8 mouse cellular contexts compared by ENCODE assay signal in genomic region chr4:153975292-153975662, GRCm38 (mm10). TPM values are rescaled to one million over a fixed set of nuclear protein-coding genes. Genes with fewer than 3 reads are reported as not detected.
DNase-seq lines count a peak whose midpoint lies in the region; ATAC-seq and TF ChIP-seq lines count a peak whose summit lies in the region.

No protein-coding gene starts in this region.

- peaks cover 32% of the 10 kb centered on the region for H3K36me3 ChIP-seq in embryonic facial prominence, embryonic 12.5 days
- peaks cover 31% of the 10 kb centered on the region for H3K36me3 ChIP-seq in intestine, embryonic 14.5 days (ENCODE audit: control insufficient read depth, insufficient read depth, low read length)
- peaks cover 31% of the 10 kb centered on the region for H3K36me3 ChIP-seq in midbrain, embryonic 14.5 days (ENCODE audit: control insufficient read depth, insufficient read depth, low read length)

- no peaks in the 10 kb centered on the region for H3K9me3 ChIP-seq in embryonic facial prominence, embryonic 12.5 days
- H3K9me3 ChIP-seq in intestine, embryonic 14.5 days (ENCODE audit: control insufficient read depth, low read length): no peaks in the 10 kb centered on the region
- H3K9me3 ChIP-seq in midbrain, embryonic 14.5 days (ENCODE audit: control insufficient read depth, low read length): no peaks in the 10 kb centered on the region

- WGBS in lung, adult 2 months: under 1% methylated on average over 33 of the region's 33 CpGs
- under 1% methylated on average over 33 of the region's 33 CpGs for WGBS in embryonic facial prominence, embryonic 12.5 days
- under 1% methylated on average over 32 of the region's 33 CpGs for WGBS in intestine, embryonic 14.5 days
- under 1% methylated on average over 33 of the region's 33 CpGs for WGBS in midbrain, embryonic 14.5 days

- no peak for DNase-seq in lung, adult 2 months
- DNase-seq in lung, postnatal 36 days: no peak
- DNase-seq in intestine, embryonic 14.5 days (ENCODE audit: low spot score): no peak
- no peak for DNase-seq in midbrain, embryonic 14.5 days
- DNase-seq in right cerebral cortex, adult 18-20 months: no peak
- no peak for DNase-seq in cerebellum, adult 9-10 months
- no peak for DNase-seq in frontal cortex, postnatal 14 days (ENCODE audit: low spot score in 2 of 2)

- no peak for TF ChIP-seq CTCF in lung, adult 2 months (IDR thresholded peaks at IDR 0.05; ENCODE audit: insufficient read depth, low read length)

- peak overlapping the region; percentile 89 for H3K9ac ChIP-seq in embryonic facial prominence, embryonic 12.5 days
- H3K9ac ChIP-seq in intestine, embryonic 14.5 days (ENCODE audit: low read length): peak overlapping the region; percentile 85
- H3K9ac ChIP-seq in midbrain, embryonic 14.5 days (replicated peaks; ENCODE audit: low read length): peak overlapping the region; percentile 86

- peak overlapping the region; percentile 90 for H3K4me3 ChIP-seq in lung, adult 2 months (replicated peaks; ENCODE audit: extremely low read depth, low read depth, low read length)
- H3K4me3 ChIP-seq in embryonic facial prominence, embryonic 12.5 days: peak overlapping the region; percentile 95
- H3K4me3 ChIP-seq in intestine, embryonic 14.5 days (ENCODE audit: low read depth, low read length): peak overlapping the region; percentile 95
- H3K4me3 ChIP-seq in midbrain, embryonic 14.5 days (replicated peaks; ENCODE audit: low read depth, low read length): peak overlapping the region; percentile 94

- no peaks in the 10 kb centered on the region for H3K27me3 ChIP-seq in embryonic facial prominence, embryonic 12.5 days
- no peaks in the 10 kb centered on the region for H3K27me3 ChIP-seq in intestine, embryonic 14.5 days (replicated peaks; ENCODE audit: control insufficient read depth, insufficient read depth, low read length)
- no peaks in the 10 kb centered on the region for H3K27me3 ChIP-seq in midbrain, embryonic 14.5 days (ENCODE audit: control insufficient read depth, insufficient read depth, low read length)

- peak overlapping the region; percentile 60 for H3K27ac ChIP-seq in embryonic facial prominence, embryonic 12.5 days
- H3K27ac ChIP-seq in intestine, embryonic 14.5 days (ENCODE audit: low read depth): peak overlapping the region; percentile 47; the same call in 1 of the 2 replicates
- H3K27ac ChIP-seq in midbrain, embryonic 14.5 days (replicated peaks; ENCODE audit: low read depth, low read length): peak overlapping the region; percentile 75

- no peak; the same call in 1 of the 2 replicates for ATAC-seq in embryonic facial prominence, embryonic 12.5 days (ENCODE audit: insufficient number of reproducible peaks, insufficient read depth, low FRiP score, low TSS enrichment)
- peak; percentile 54; the same call in 1 of the 2 replicates for ATAC-seq in intestine, embryonic 14.5 days (replicated peaks; ENCODE audit: low FRiP score, low TSS enrichment, low read depth)
- no peak; the same call in 1 of the 2 replicates for ATAC-seq in midbrain, embryonic 14.5 days (ENCODE audit: low FRiP score, low TSS enrichment)

- H3K4me2 ChIP-seq in embryonic facial prominence, embryonic 12.5 days (replicated peaks): peak overlapping the region; percentile 94
- H3K4me2 ChIP-seq in intestine, embryonic 14.5 days (ENCODE audit: low read length): peak overlapping the region; percentile 95
- H3K4me2 ChIP-seq in midbrain, embryonic 14.5 days (ENCODE audit: low read length): peak overlapping the region; percentile 84

- peaks cover 2% of the 10 kb centered on the region; the same call in 1 of the 2 replicates for H3K4me1 ChIP-seq in lung, adult 2 months (ENCODE audit: control insufficient read depth, insufficient read depth, low read length)
- H3K4me1 ChIP-seq in embryonic facial prominence, embryonic 12.5 days: peaks cover 14% of the 10 kb centered on the region
- H3K4me1 ChIP-seq in intestine, embryonic 14.5 days (replicated peaks; ENCODE audit: control insufficient read depth, insufficient read depth, low read length): peaks cover 10% of the 10 kb centered on the region
- H3K4me1 ChIP-seq in midbrain, embryonic 14.5 days (ENCODE audit: control insufficient read depth, insufficient read depth, low read length): peaks cover 13% of the 10 kb centered on the region

- no peak for TF ChIP-seq POLR2A in lung, adult 2 months (IDR thresholded peaks at IDR 0.05; ENCODE audit: borderline replicate concordance, extremely low read depth, low read depth, low read length)

RNA-seq across cellular contexts. Expression of gene Cep104, which starts 0.3 kb away (rescaled TPM):
- polyA plus RNA-seq in lung, adult 2 months (2012; rRNA removed): 19.1 and 20.8 TPM in 2 replicates
- polyA plus RNA-seq in embryonic facial prominence, embryonic 12.5 days (2016; fragmentation: Nextera tagmentation; extraction: Ambion mirVana): 19.2 and 19.8 TPM in 2 replicates
- 13.9 and 14.8 TPM in 2 replicates for polyA plus RNA-seq in intestine, embryonic 14.5 days (2014; fragmentation: Nextera tagmentation; extraction: Ambion mirVana)
- polyA plus RNA-seq in midbrain, embryonic 14.5 days (2014; fragmentation: Nextera tagmentation; extraction: Ambion mirVana): 15.3 and 19.7 TPM in 2 replicates

RNA-seq across cellular contexts. Expression of gene Dffb, which starts 0.4 kb away (rescaled TPM):
- polyA plus RNA-seq in lung, adult 2 months (2012; rRNA removed): 11.8 and 14.3 TPM in 2 replicates
- 14.8 and 15.5 TPM in 2 replicates for polyA plus RNA-seq in embryonic facial prominence, embryonic 12.5 days (2016; fragmentation: Nextera tagmentation; extraction: Ambion mirVana)
- 12.1 and 15.1 TPM in 2 replicates for polyA plus RNA-seq in intestine, embryonic 14.5 days (2014; fragmentation: Nextera tagmentation; extraction: Ambion mirVana)
- 7.9 and 9.1 TPM in 2 replicates for polyA plus RNA-seq in midbrain, embryonic 14.5 days (2014; fragmentation: Nextera tagmentation; extraction: Ambion mirVana)

RNA-seq across cellular contexts. Expression of gene A430005L14Rik, which starts 18.2 kb away (rescaled TPM):
- 25.2 and 29.3 TPM in 2 replicates for polyA plus RNA-seq in lung, adult 2 months (2012; rRNA removed)
- 79.5 and 82.0 TPM in 2 replicates for polyA plus RNA-seq in embryonic facial prominence, embryonic 12.5 days (2016; fragmentation: Nextera tagmentation; extraction: Ambion mirVana)
- 74.0 and 76.1 TPM in 2 replicates for polyA plus RNA-seq in intestine, embryonic 14.5 days (2014; fragmentation: Nextera tagmentation; extraction: Ambion mirVana)
- polyA plus RNA-seq in midbrain, embryonic 14.5 days (2014; fragmentation: Nextera tagmentation; extraction: Ambion mirVana): 63.3 and 63.7 TPM in 2 replicates

RNA-seq across cellular contexts. Expression of gene Lrrc47, which starts 36.3 kb away (rescaled TPM):
- 55.5 and 57.4 TPM in 2 replicates for polyA plus RNA-seq in lung, adult 2 months (2012; rRNA removed)
- polyA plus RNA-seq in embryonic facial prominence, embryonic 12.5 days (2016; fragmentation: Nextera tagmentation; extraction: Ambion mirVana): 36.0 and 36.8 TPM in 2 replicates
- polyA plus RNA-seq in intestine, embryonic 14.5 days (2014; fragmentation: Nextera tagmentation; extraction: Ambion mirVana): 14.2 and 14.9 TPM in 2 replicates
- 12.7 and 13.5 TPM in 2 replicates for polyA plus RNA-seq in midbrain, embryonic 14.5 days (2014; fragmentation: Nextera tagmentation; extraction: Ambion mirVana)

RNA-seq across cellular contexts. Expression of gene Smim1, which starts 50.8 kb away (rescaled TPM):
- 102 and 121 TPM in 2 replicates for polyA plus RNA-seq in lung, adult 2 months (2012; rRNA removed)
- 9.3 and 10.1 TPM in 2 replicates for polyA plus RNA-seq in embryonic facial prominence, embryonic 12.5 days (2016; fragmentation: Nextera tagmentation; extraction: Ambion mirVana)
- polyA plus RNA-seq in intestine, embryonic 14.5 days (2014; fragmentation: Nextera tagmentation; extraction: Ambion mirVana): 102 and 112 TPM in 2 replicates
- polyA plus RNA-seq in midbrain, embryonic 14.5 days (2014; fragmentation: Nextera tagmentation; extraction: Ambion mirVana): 6.3 and 7.7 TPM in 2 replicates
